Comparison of ENCODE assay signal across 9 mouse cellular contexts in the genomic region with DNA sequence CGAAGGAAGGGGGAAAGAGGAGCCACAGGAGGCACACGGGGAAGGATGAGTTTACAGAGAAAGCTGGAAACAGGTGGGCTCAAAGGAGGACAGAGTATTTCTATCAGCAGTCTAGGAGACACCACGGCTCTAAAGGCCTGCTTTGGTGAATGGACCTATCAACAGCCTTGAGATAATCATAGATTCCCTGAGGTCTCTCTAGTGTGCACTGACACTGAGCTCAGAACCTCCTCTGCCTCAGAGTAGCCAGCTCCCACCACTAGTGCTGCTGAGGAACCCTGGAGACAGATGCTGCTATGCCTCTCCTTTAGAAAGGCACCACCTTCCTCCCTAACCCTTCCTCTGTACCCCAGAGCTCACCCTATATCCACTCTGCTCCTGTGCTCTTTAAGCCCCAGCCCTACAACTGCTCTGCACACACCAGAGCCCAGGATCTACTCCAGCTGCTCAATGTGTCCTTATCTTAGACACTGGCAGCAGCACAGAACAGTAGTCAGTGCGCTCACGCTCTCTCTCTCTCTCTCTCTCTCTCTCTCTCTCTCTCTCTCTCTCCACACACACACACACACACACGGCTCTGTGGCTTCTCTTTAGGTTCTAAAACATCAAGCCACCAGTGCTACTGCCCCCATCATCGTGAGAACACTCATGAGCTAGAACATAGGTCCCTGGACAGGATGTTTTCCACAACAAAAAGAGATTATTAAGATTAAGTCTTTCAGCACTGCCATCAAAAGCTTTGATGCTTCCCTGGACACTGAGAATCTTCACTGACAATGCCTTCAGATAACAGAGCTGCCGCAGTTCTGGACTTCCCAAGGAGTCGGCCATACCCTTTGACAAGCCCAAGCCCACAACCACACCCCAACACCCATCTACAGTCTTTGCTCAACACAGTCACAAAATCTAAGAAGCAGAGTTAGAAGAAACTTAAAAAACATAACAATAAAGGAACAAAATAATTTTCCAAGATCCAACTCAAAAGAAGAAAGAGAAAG. TPM values are rescaled to one million over a fixed set of nuclear protein-coding genes. Genes with fewer than 3 reads are reported as not detected.
DNase-seq lines count a peak whose midpoint lies in the region; ATAC-seq and TF ChIP-seq lines count a peak whose summit lies in the region.
"Had no signal": no experiment of that assay in that cellular context is flagged by ENCODE, and none has a peak within 500 bp of the region (broad histone marks: within the 10 kb centered on the region; RNA-seq: fewer than 3 reads in every experiment).

No protein-coding gene starts in this region.

- peaks cover 34% of the 10 kb centered on the region for H3K36me3 ChIP-seq in intestine, embryonic 14.5 days (ENCODE audit: control insufficient read depth, insufficient read depth, low read length)
- H3K36me3 ChIP-seq in intestine, postnatal 0 days (ENCODE audit: control insufficient read depth, insufficient read depth), result peaks cover 16% of the 10 kb centered on the region; the same call in 1 of the 2 replicates
- H3K36me3 ChIP-seq in G1E (replicated peaks), result peaks cover 38% of the 10 kb centered on the region
- no peaks in the 10 kb centered on the region for H3K36me3 ChIP-seq in liver, embryonic 16.5 days (ENCODE audit: control insufficient read depth, insufficient read depth)

- H3K27me3 ChIP-seq in intestine, embryonic 14.5 days (replicated peaks; ENCODE audit: control insufficient read depth, insufficient read depth, low read length), result no peaks in the 10 kb centered on the region
- H3K27me3 ChIP-seq in intestine, postnatal 0 days (replicated peaks; ENCODE audit: control insufficient read depth, insufficient read depth, low read length), result no peaks in the 10 kb centered on the region
- no peaks in the 10 kb centered on the region for H3K27me3 ChIP-seq in G1E (ENCODE audit: insufficient read depth, low read length)
- H3K27me3 ChIP-seq in liver, embryonic 16.5 days (ENCODE audit: control insufficient read depth, insufficient read depth, low read depth, low read length), result no peaks in the 10 kb centered on the region
- H3K27me3 ChIP-seq: Patski had no signal

- no peak overlapping the region for H3K4me2 ChIP-seq in intestine, embryonic 14.5 days (ENCODE audit: low read length)
- no peak overlapping the region for H3K4me2 ChIP-seq in intestine, postnatal 0 days (replicated peaks; ENCODE audit: low read depth)
- peak overlapping the region; percentile 56 for H3K4me2 ChIP-seq in liver, embryonic 16.5 days (ENCODE audit: low read depth, low read length)

- no peaks in the 10 kb centered on the region for H3K9me3 ChIP-seq in intestine, embryonic 14.5 days (ENCODE audit: control insufficient read depth, low read length)
- H3K9me3 ChIP-seq in intestine, postnatal 0 days (ENCODE audit: control insufficient read depth), result no peaks in the 10 kb centered on the region
- H3K9me3 ChIP-seq in G1E (replicated peaks), result no peaks in the 10 kb centered on the region
- H3K9me3 ChIP-seq in liver, embryonic 16.5 days (replicated peaks; ENCODE audit: control insufficient read depth, low read length), result no peaks in the 10 kb centered on the region

- peak; percentile 46 for DNase-seq in intestine, embryonic 14.5 days (ENCODE audit: low spot score)
- peak; percentile 58 for DNase-seq in G1E (ENCODE audit: low spot score)
- peak; percentile 26 to 34 for DNase-seq in heart, adult 9 months (ENCODE audit: low spot score in 2 of 2)
- no peak for DNase-seq in cerebellum, postnatal 14 days
- no peak for DNase-seq in frontal cortex, postnatal 36 days (ENCODE audit: low spot score in 2 of 2)
- no peak for DNase-seq in layer of hippocampus, postnatal 36 days

- WGBS in intestine, embryonic 14.5 days, result 83% methylated on average over 9 of the region's 9 CpGs
- 77% methylated on average over 9 of the region's 9 CpGs for WGBS in intestine, postnatal 0 days
- 26% methylated on average over 9 of the region's 9 CpGs for WGBS in liver, embryonic 16.5 days (ENCODE audit: insufficient replicate concordance)

- no peak for ATAC-seq in intestine, embryonic 14.5 days (replicated peaks; ENCODE audit: low FRiP score, low TSS enrichment, low read depth)
- ATAC-seq in intestine, postnatal 0 days, result no peak; the same call in 1 of the 2 replicates
- ATAC-seq in G1E (ENCODE audit: extremely low read depth, insufficient number of reproducible peaks, low FRiP score, poor library complexity, severe bottlenecking), result peak; percentile 82
- ATAC-seq in liver, embryonic 16.5 days (ENCODE audit: low read depth), result peak; percentile 93
- ATAC-seq: Patski had no signal

- TF ChIP-seq CTCF in intestine, postnatal 0 days (IDR thresholded peaks at IDR 0.05; ENCODE audit: low read depth), result no peak
- no peak for TF ChIP-seq CTCF in G1E (IDR thresholded peaks at IDR 0.05; ENCODE audit: low read depth, low read length)

- H3K4me1 ChIP-seq in intestine, embryonic 14.5 days (replicated peaks; ENCODE audit: control insufficient read depth, insufficient read depth, low read length), result peaks cover 3% of the 10 kb centered on the region; the same call in 1 of the 2 replicates
- no peaks in the 10 kb centered on the region; the same call in 1 of the 2 replicates for H3K4me1 ChIP-seq in intestine, postnatal 0 days (replicated peaks; ENCODE audit: control insufficient read depth, insufficient read depth, low read length)
- H3K4me1 ChIP-seq in G1E (ENCODE audit: insufficient read depth, low read depth, low read length), result peaks cover 71% of the 10 kb centered on the region
- H3K4me1 ChIP-seq in liver, embryonic 16.5 days (ENCODE audit: control insufficient read depth, low read depth, low read length), result peaks cover 26% of the 10 kb centered on the region

- no peak overlapping the region for H3K27ac ChIP-seq in intestine, embryonic 14.5 days (ENCODE audit: low read depth)
- H3K27ac ChIP-seq in intestine, postnatal 0 days (ENCODE audit: low read depth, low read length), result no peak overlapping the region
- peak overlapping the region; percentile 78 for H3K27ac ChIP-seq in liver, embryonic 16.5 days (ENCODE audit: low read length)

- no peak overlapping the region for H3K9ac ChIP-seq in intestine, embryonic 14.5 days (ENCODE audit: low read length)
- H3K9ac ChIP-seq in intestine, postnatal 0 days (ENCODE audit: low read depth, low read length), result no peak overlapping the region
- H3K9ac ChIP-seq in liver, embryonic 16.5 days (ENCODE audit: low read depth, low read length), result peak overlapping the region; percentile 10; the same call in 1 of the 2 replicates

- no peak overlapping the region for H3K4me3 ChIP-seq in intestine, embryonic 14.5 days (ENCODE audit: low read depth, low read length)
- no peak overlapping the region for H3K4me3 ChIP-seq in intestine, postnatal 0 days (ENCODE audit: low read depth, low read length)
- H3K4me3 ChIP-seq in G1E (ENCODE audit: low read depth, low read length), result peak overlapping the region; percentile 47; the same call in 1 of the 2 replicates
- H3K4me3 ChIP-seq in liver, embryonic 16.5 days (ENCODE audit: low read depth, low read length), result peak overlapping the region; percentile 27

RNA-seq across cellular contexts. Expression of a gene that starts 7.0 kb away (rescaled TPM):
- polyA plus RNA-seq in intestine, embryonic 14.5 days (2014; fragmentation: Nextera tagmentation; extraction: Ambion mirVana), result 36.2 and 39.8 TPM in 2 replicates
- polyA plus RNA-seq in intestine, postnatal 0 days (2015; fragmentation: Nextera tagmentation; extraction: Ambion mirVana), result 18.4 and 18.5 TPM in 2 replicates
- 64.3 and 71.4 TPM in 2 replicates for total RNA-seq in G1E (2014; fragmentation: Nextera tagmentation)
- 46.4 and 50.9 TPM in 2 replicates for total RNA-seq in G1E (2017)
- polyA plus RNA-seq in G1E (2012), result 10.9 and 14.3 TPM in 2 replicates
- 14.2 and 14.4 TPM in 2 replicates for polyA plus RNA-seq in liver, embryonic 16.5 days (2015; fragmentation: Nextera tagmentation; extraction: Ambion mirVana)
- 10 to 100 TPM; 35.1 to 38.9 TPM for total RNA-seq in layer of hippocampus, postnatal 36 days (2021)

RNA-seq across cellular contexts. Expression of a gene that starts 43.2 kb away (rescaled TPM):
- 9.0 and 9.4 TPM in 2 replicates for polyA plus RNA-seq in intestine, embryonic 14.5 days (2014; fragmentation: Nextera tagmentation; extraction: Ambion mirVana)
- 8.2 and 8.6 TPM in 2 replicates for polyA plus RNA-seq in intestine, postnatal 0 days (2015; fragmentation: Nextera tagmentation; extraction: Ambion mirVana)
- total RNA-seq in G1E (2014; fragmentation: Nextera tagmentation), result 71.2 and 74.7 TPM in 2 replicates
- 57.9 and 59.2 TPM in 2 replicates for total RNA-seq in G1E (2017)
- 9.1 and 9.3 TPM in 2 replicates for polyA plus RNA-seq in G1E (2012)
- 6.0 and 7.4 TPM in 2 replicates for polyA plus RNA-seq in liver, embryonic 16.5 days (2015; fragmentation: Nextera tagmentation; extraction: Ambion mirVana)
- 1 to 10 TPM; 1.4 to 3.2 TPM for total RNA-seq in layer of hippocampus, postnatal 36 days (2021)

Comparison
In these comparisons a context has a peak if more than half of its experiments do, and no peak if none do; other contexts are left out.
1. ATAC-seq: peak in G1E (single experiment) and liver, embryonic 16.5 days (single experiment); none in intestine, embryonic 14.5 days (single experiment) and intestine, postnatal 0 days (single experiment).
2. DNase-seq: peak in intestine, embryonic 14.5 days (single experiment), G1E (single experiment) and heart, adult 9 months (2 of 2); none in cerebellum, postnatal 14 days (0 of 2), frontal cortex, postnatal 36 days (0 of 2) and layer of hippocampus, postnatal 36 days (0 of 2).
3. H3K4me3 ChIP-seq: peak in G1E (single experiment) and liver, embryonic 16.5 days (single experiment); none in intestine, embryonic 14.5 days (single experiment) and intestine, postnatal 0 days (single experiment).